Mouse (Mus musculus) MEL-GATA-1-ER (cell line): Measurements from ENCODE around the gene Supt3.

Experiments
- DNase-seq: peaks from one replicate; pipeline ENCODE4 v3.0.0-alpha.2; 2012; ENCODE audit warnings: low read depth; ENCODE audit errors: extremely low read depth

Supt3 gene

DNA sequence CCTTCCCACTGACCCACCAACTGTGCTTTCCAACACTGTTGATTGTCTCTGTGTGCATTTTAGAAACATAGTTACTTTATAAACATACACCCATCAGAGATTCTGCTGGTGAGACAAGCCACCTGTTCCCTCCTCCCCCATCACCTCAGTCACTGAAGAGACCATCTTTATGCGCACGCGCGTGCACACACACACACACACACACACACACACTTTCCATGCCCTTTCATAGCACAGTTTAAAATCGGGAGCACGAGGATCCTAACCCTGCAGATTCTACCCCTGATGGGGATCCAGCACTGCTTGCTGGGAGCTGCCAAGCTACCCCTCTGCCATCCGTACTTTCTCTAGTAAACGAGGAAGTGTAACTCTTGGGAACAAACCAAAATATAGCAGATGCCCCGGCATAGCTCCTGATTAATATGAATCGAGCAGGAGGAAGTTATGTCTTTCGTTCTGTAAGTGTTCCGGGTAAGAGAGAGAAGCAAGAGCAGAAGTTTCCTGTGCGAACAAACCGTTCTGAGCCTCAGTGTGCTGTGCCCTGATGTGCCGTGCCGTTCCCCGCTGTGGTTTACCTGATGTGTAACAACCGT is 342.8 kb downstream of the Supt3 start:
- no peak for DNase-seq

DNA sequence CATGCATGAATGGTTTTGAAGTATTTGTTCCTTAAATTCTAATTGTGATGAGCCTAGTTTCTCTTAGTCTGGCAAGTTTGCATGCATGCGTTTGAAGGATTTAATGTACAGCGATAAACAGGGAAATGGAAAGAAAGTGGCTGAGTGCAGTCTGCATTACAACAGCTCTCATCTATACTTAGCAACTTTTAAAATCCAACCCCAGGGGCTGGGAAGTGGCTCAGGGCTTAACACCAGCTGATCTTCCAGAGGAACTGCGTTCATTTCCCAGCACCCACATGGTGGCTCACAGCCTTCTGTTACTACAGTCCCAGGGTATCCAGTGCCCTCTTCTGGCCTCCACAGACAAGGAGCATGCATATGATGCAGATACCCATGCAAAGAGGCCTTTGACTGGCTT is 346.9 kb downstream of the Supt3 start:
- DNase-seq = no peak

DNA sequence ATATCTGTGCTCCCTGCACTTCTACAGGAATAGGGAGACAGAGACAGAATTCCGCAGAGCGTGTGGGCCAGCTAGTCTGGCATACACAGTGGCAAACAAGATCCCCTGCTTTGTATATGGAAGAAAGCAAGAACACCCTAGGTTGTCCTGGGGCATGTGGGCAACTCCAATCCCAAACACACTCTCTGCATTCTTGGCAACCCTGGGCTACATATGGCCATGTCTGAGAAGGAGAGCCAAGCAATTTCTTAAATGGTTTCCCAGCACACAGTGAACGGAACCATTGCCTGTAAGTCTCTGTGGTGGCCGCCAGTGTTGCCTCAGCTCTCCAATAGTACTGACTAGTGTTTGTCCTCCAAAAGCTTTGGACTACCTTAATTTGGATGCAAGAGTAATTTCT is 351.7 kb downstream of the Supt3 start:
- DNase-seq = no peak

DNA sequence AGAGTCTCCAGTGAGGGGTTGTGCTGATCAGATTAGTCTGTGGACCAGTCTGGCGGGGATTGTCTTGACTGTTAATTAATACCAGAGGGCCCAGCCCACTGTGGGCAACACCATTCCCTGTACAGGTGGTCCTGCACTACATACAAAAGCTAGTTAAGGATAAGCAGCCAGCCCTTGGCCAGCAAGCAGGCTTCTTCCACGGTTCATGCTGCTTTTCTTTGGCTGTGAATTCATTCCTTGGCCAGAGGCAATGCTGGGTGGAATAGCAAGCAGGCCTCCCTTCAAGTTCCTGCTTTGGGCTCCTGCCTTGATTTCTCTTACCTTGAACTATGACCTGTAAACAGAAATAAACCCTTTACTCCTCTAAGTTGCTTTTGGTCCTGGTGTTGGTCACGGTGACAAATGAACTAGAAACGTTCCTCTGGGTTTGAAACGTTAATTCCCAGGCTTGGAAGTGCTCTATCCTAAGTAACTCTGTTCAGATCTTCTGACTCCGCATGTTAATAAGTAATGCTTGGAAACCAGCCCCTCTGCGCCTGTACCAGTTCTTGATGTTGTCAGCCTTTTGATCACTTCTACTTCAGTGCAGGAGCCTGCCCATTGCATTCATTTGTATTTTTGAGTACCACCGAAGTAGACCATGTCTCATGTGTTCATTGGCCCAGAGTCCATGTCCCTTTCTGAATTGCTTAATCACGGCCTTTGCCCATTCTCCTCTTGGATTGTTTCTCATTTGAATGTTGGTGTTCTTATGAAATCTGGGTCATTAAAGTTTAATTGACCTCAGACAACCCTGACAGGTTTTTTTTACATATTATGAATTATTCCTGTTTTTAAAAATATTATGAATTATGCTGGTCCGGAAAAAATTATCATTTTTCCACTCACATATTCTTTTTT is 356.8 kb downstream of the Supt3 start:
- DNase-seq = no peak

DNA sequence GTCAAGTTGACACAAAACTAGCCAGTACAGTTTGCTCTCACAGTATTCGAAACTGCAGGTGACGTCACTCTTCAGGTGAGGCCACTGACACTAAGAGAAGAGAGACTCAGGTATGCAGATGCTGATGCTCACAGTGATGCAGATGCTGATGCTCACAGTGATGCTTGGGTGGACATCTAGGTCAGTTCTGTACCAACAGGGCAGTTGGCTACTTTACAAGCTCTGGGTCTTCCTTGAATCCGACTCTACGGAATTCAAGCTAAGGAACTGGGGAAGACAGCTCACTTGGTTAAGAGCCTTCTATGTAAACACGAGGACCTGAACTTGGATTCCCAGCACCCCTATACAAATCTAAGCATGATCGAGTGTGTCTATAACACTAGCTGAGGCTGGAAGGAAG is 359.5 kb downstream of the Supt3 start:
- no peak for DNase-seq

DNA sequence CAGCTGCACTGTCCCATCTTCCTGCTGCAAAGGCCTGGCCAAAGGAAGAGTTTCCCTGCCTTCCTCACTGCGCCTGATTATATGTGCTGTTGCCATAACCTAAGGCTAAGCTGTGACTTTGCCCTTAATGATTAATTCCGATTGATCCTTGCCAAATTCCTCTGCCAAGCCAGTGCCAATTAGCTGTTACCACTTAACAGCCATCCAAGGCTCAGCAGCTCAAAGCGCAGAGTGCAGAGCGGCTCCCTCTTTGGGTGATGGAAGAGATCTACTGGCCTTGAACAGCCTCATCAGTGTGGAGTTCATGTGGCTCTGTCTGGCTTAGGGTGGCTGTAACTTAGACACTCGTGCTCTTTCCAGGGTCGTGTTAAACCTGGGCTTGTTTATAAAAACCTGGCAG is 366.1 kb downstream of the Supt3 start:
- no peak for DNase-seq

DNA sequence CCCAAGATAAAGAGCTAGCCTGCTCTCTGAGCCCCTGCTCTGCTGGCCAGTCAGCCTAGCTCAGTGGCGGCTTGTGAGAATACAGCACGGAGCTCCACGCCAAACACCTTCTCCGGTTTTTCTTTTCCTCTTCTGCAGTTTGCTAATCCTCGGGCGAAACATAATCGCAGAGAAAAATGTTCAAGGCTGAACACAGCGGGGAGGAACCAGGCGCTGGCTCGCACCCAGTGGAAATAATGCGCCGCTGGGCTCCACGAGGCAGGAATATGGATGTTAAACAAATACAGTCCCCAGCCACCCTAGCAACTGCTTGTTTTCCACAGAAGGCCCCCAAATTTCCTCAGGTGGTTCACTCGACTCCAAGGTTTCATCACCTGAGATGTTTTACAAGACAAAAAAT is 367.7 kb downstream of the Supt3 start:
- DNase-seq = no peak

DNA sequence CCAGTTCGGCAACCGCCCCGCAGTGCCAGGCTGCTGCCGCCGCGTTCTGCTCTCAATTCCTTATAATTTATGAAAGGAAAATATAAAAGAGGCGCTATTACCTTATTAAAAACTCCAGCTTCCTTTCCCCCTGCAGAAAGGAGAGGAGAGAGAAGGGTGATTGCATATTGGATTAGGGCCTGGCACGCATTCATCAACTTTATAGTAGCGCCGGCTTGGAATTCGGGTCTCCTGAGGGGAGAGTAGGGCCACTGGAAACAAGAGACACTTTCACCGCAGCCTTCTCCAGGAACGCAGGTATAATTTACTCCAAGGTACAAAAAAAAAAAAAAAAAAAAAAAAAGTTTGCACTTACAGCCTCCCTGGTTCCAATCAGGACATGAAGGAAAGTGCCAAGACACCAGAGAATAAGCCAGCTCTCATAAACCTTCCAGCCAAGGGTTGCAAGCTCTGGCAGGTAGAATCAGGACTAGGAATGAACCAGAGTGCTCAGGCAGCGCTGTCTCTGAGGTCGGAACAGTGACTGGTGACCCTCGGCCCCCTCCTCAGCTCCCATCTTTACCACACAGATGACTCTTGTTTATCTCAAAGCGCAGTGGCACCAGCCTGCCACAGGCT is 374.5 kb downstream of the Supt3 start:
- no peak for DNase-seq

DNA sequence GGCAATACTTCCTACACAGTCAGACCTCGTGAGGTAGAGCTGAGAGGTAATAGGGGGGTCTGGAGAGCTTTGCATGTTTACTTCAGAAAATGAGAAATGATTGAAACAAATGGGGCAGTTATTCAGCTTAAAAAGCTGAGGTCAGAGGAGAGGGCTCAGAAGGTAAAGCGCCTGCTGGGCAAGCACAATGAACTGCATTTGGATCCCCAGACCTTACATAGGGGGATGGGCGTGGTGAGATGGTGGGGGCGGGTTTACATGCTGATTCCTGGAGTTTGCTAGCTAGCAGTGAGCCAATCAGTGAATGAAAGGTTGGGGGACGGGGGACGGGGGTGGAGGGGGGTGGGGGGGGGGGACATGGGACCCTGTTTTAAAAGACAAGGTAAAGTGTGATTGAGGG is 376.8 kb downstream of the Supt3 start:
- no peak for DNase-seq

DNA sequence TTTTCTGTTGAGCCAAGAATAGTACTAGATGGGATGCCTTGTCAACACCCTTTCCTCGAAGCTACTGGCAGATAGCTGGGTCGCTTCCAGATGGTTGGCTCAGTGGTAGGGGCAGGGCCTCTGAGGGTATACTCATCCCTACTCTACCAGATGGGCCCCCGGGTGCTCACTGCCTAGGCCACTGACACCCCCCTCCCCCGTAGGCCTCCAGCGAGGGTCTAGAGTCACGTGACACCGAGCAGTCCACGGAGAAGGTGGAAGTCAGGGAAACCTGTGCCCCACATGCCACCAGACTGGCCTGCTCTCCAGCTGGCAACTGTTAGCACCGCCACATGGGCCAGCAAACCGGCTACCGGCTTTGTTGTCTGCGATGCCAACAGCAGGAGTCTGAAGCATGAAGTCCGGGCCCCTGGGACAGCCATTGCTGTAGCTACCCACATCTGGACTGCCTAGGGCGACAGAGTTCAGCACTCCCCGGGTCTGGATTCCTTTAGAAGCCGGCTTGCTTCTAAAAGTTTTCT is 381.3 kb downstream of the Supt3 start:
- no peak for DNase-seq

DNA sequence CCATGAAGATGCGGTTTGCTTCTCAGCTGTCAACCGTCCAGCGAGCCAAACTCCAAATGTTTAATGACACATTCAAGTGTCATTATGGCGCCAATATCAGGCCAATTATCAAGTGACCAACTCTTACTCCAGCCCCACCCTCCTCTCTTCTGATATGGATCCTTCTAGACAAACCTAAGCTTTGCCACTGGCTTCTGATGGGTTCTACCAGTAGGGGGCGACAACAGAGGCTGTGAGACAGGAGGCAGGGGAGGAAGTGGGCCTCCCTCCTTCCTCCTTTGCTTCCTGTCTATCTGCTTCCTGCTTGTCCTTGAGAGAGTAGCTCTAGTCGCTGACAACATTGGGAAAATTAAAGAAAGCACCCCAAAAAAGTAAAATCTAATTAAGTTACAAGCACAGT is 383.7 kb downstream of the Supt3 start:
- no peak for DNase-seq

DNA sequence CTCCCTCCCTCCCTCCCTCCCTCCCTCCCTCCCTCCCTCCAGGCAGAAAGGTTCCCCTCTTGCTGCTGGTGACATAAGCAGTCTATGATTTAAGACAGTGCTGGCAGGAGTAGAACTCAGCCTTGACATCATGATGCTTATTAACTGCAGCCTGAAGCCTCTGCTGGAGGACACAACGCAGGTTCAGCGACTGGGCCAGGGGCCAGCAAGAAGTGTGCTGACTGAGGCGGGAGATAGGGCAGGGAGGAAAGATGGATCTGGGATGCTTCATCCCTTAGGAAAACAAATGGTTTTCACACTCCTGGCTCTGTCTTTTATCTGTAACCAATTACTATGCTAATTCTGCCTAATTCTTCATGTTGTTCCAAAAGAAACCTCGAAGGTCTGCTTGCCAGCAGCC is 388.8 kb downstream of the Supt3 start:
- DNase-seq = no peak
